Mouse (Mus musculus): ENCODE results near the gene Sh3bp1. TPM values are rescaled to one million over a fixed set of nuclear protein-coding genes. Genes with fewer than 3 reads are reported as not detected.

Sh3bp1 gene
- polyA plus RNA-seq (2015; fragmentation: Illumina TruSeq; extraction: RNeasy Lipid Tissue Mini Kit (QIAGEN cat#74804); ENCODE audit: insufficient read depth, low read depth, low replicate concordance), result 4.2 TPM

GRCm38 (mm10) chr15:78899740-78900584 is at the start of gene Sh3bp1:
Gene Sh3bp1, plus strand, starts transcription at chr15:78899768.

GRCm38 (mm10) chr15:78855303-78855965 is 44.1 kb upstream of the Sh3bp1 start, which contains the start of gene Lgals2:
Gene Lgals2, minus strand, starts transcription at chr15:78855529.

GRCm38 (mm10) chr15:78876991-78877809 is 22.4 kb upstream of the Sh3bp1 start, which contains the start of gene Gga1:
Gene Gga1, plus strand, starts transcription at chr15:78877190.

GRCm38 (mm10) chr15:78899409-78899739 is 194 bp upstream of the Sh3bp1 start, which contains the start of gene Gm49510:
Gene Gm49510, plus strand, starts transcription at chr15:78899667.

GRCm38 (mm10) chr15:78913632-78914090 is 14.1 kb downstream of the Sh3bp1 start, which contains the start of gene Pdxp:
Gene Pdxp, plus strand, starts transcription at chr15:78913919.

GRCm38 (mm10) chr15:78926021-78926919 is 26.7 kb downstream of the Sh3bp1 start, which contains the start of gene Lgals1:
Gene Lgals1, plus strand, starts transcription at chr15:78926725.

GRCm38 (mm10) chr15:78934784-78935320 is 35.3 kb downstream of the Sh3bp1 start, which contains the start of gene Nol12:
Gene Nol12, plus strand, starts transcription at chr15:78934933.

GRCm38 (mm10) chr15:78947657-78948056 is 48.1 kb downstream of the Sh3bp1 start, which contains the start of gene Triobp:
Gene Triobp, plus strand, starts transcription at chr15:78947724.

Other genes starting within 250 kb of the Sh3bp1 start
- not detected for gene Elfn2, start 181.0 kb upstream of the Sh3bp1 start, polyA plus RNA-seq (2015; fragmentation: Illumina TruSeq; extraction: RNeasy Lipid Tissue Mini Kit (QIAGEN cat#74804); ENCODE audit: insufficient read depth, low read depth, low replicate concordance)
- gene Mfng, start 126.3 kb upstream of the Sh3bp1 start, polyA plus RNA-seq (2015; fragmentation: Illumina TruSeq; extraction: RNeasy Lipid Tissue Mini Kit (QIAGEN cat#74804); ENCODE audit: insufficient read depth, low read depth, low replicate concordance), result 5.7 TPM
- 11.2 TPM for gene Card10, start 96.7 kb upstream of the Sh3bp1 start, polyA plus RNA-seq (2015; fragmentation: Illumina TruSeq; extraction: RNeasy Lipid Tissue Mini Kit (QIAGEN cat#74804); ENCODE audit: insufficient read depth, low read depth, low replicate concordance)
- 26.1 TPM for gene Cdc42ep1, start 57.1 kb upstream of the Sh3bp1 start, polyA plus RNA-seq (2015; fragmentation: Illumina TruSeq; extraction: RNeasy Lipid Tissue Mini Kit (QIAGEN cat#74804); ENCODE audit: insufficient read depth, low read depth, low replicate concordance)
- 2.3 TPM for gene Lgals2, start 44.2 kb upstream of the Sh3bp1 start, polyA plus RNA-seq (2015; fragmentation: Illumina TruSeq; extraction: RNeasy Lipid Tissue Mini Kit (QIAGEN cat#74804); ENCODE audit: insufficient read depth, low read depth, low replicate concordance)
- gene Gga1, start 22.6 kb upstream of the Sh3bp1 start, polyA plus RNA-seq (2015; fragmentation: Illumina TruSeq; extraction: RNeasy Lipid Tissue Mini Kit (QIAGEN cat#74804); ENCODE audit: insufficient read depth, low read depth, low replicate concordance), result 14.9 TPM
- gene Gm49510, start 101 bp upstream of the Sh3bp1 start, polyA plus RNA-seq (2015; fragmentation: Illumina TruSeq; extraction: RNeasy Lipid Tissue Mini Kit (QIAGEN cat#74804); ENCODE audit: insufficient read depth, low read depth, low replicate concordance), result not detected
- gene Pdxp, start 14.2 kb downstream of the Sh3bp1 start, polyA plus RNA-seq (2015; fragmentation: Illumina TruSeq; extraction: RNeasy Lipid Tissue Mini Kit (QIAGEN cat#74804); ENCODE audit: insufficient read depth, low read depth, low replicate concordance), result 0.81 TPM
- 163 TPM for gene Lgals1, start 27.0 kb downstream of the Sh3bp1 start, polyA plus RNA-seq (2015; fragmentation: Illumina TruSeq; extraction: RNeasy Lipid Tissue Mini Kit (QIAGEN cat#74804); ENCODE audit: insufficient read depth, low read depth, low replicate concordance)
- 14.1 TPM for gene Nol12, start 35.2 kb downstream of the Sh3bp1 start, polyA plus RNA-seq (2015; fragmentation: Illumina TruSeq; extraction: RNeasy Lipid Tissue Mini Kit (QIAGEN cat#74804); ENCODE audit: insufficient read depth, low read depth, low replicate concordance)
- 12.3 TPM for gene Triobp, start 48.0 kb downstream of the Sh3bp1 start, polyA plus RNA-seq (2015; fragmentation: Illumina TruSeq; extraction: RNeasy Lipid Tissue Mini Kit (QIAGEN cat#74804); ENCODE audit: insufficient read depth, low read depth, low replicate concordance)
- gene H1f0, start 128.7 kb downstream of the Sh3bp1 start, polyA plus RNA-seq (2015; fragmentation: Illumina TruSeq; extraction: RNeasy Lipid Tissue Mini Kit (QIAGEN cat#74804); ENCODE audit: insufficient read depth, low read depth, low replicate concordance), result 47.5 TPM
- gene Galr3, start 142.1 kb downstream of the Sh3bp1 start, polyA plus RNA-seq (2015; fragmentation: Illumina TruSeq; extraction: RNeasy Lipid Tissue Mini Kit (QIAGEN cat#74804); ENCODE audit: insufficient read depth, low read depth, low replicate concordance), result 1.4 TPM
- 9.9 TPM for gene Ankrd54, start 163.1 kb downstream of the Sh3bp1 start, polyA plus RNA-seq (2015; fragmentation: Illumina TruSeq; extraction: RNeasy Lipid Tissue Mini Kit (QIAGEN cat#74804); ENCODE audit: insufficient read depth, low read depth, low replicate concordance)
- gene Eif3l, start 175.4 kb downstream of the Sh3bp1 start, polyA plus RNA-seq (2015; fragmentation: Illumina TruSeq; extraction: RNeasy Lipid Tissue Mini Kit (QIAGEN cat#74804); ENCODE audit: insufficient read depth, low read depth, low replicate concordance), result 26.9 TPM
- gene Micall1, start 209.1 kb downstream of the Sh3bp1 start, polyA plus RNA-seq (2015; fragmentation: Illumina TruSeq; extraction: RNeasy Lipid Tissue Mini Kit (QIAGEN cat#74804); ENCODE audit: insufficient read depth, low read depth, low replicate concordance), result 10.6 TPM
- gene Polr2f, start 241.2 kb downstream of the Sh3bp1 start, polyA plus RNA-seq (2015; fragmentation: Illumina TruSeq; extraction: RNeasy Lipid Tissue Mini Kit (QIAGEN cat#74804); ENCODE audit: insufficient read depth, low read depth, low replicate concordance), result 30.2 TPM
- 5.4 TPM for gene 1700088E04Rik, start 241.5 kb downstream of the Sh3bp1 start, polyA plus RNA-seq (2015; fragmentation: Illumina TruSeq; extraction: RNeasy Lipid Tissue Mini Kit (QIAGEN cat#74804); ENCODE audit: insufficient read depth, low read depth, low replicate concordance)